Mouse (Mus musculus) spleen, adult 2 months (tissue): ENCODE data around the gene U2af2.

Source experiments
- CTCF ChIP-seq: fragments of 200-500 bp; IDR thresholded peaks from 2 replicates; pipeline ENCODE4 v1.5.1; 2011; ENCODE audit warnings: mild to moderate bottlenecking, inconsistent platforms; ENCODE audit not compliant: insufficient read depth, insufficient read length, insufficient replicate concordance; ENCODE audit errors: extremely low read depth
- POLR2A ChIP-seq: fragments of 200-500 bp; IDR thresholded peaks from 2 replicates; pipeline ENCODE4 v1.6.1; 2011; ENCODE audit warnings: low read depth, low read length, inconsistent platforms

- TF ChIP-seq POLR2A (no peak), CTCF (no peak)
Measured at GRCm38 (mm10) chr7:5064886-5065285, 2.9 kb downstream of the U2af2 start.
